Mouse (Mus musculus) bone marrow, adult 2 months (tissue): ENCODE data around the gene Mia. TPM values are rescaled to one million over a fixed set of nuclear protein-coding genes. Genes with fewer than 3 reads are reported as not detected.

Experiments
- H3K27ac ChIP-seq: fragments of 200-500 bp; 2 replicates; pipeline ENCODE4 v1.5.1; 2012; ENCODE audit warnings: low read depth, mild to moderate bottlenecking, control low read depth, inconsistent platforms, low read length; ENCODE audit not compliant: control insufficient read depth, poor library complexity, insufficient read depth
- H3K4me1 ChIP-seq: fragments of 200-500 bp; 2 replicates; pipeline ENCODE4 v1.6.1; 2011; ENCODE audit warnings: low read length; ENCODE audit not compliant: control insufficient read depth, insufficient read depth
- H3K4me3 ChIP-seq: fragments of 200-500 bp; replicated peaks from 2 replicates; pipeline ENCODE3; 2011; ENCODE audit warnings: mild to moderate bottlenecking, low read depth, low read length, control low read depth; ENCODE audit not compliant: control insufficient read depth
- CTCF ChIP-seq: fragments of 200-500 bp; IDR thresholded peaks from 2 replicates; pipeline ENCODE4 v1.5.1; 2011; ENCODE audit warnings: low read length, control low read depth; ENCODE audit not compliant: control insufficient read depth, insufficient read depth
- POLR2A ChIP-seq: fragments of 200-500 bp; IDR thresholded peaks from 2 replicates; pipeline ENCODE4 v1.6.1; 2011; ENCODE audit warnings: low read depth, mild to moderate bottlenecking, control low read depth, low read length, borderline replicate concordance; ENCODE audit not compliant: control insufficient read depth
- WGBS: fragments of 180-500 bp; shearing (Covaris S2); methylation state at CpG from one replicate; pipeline ENCODE4 v1.1.7; 2018; 5-methylcytosine and 5-hydroxymethylcytosine counted together
- polyA plus RNA-seq: library from polyadenylated mRNA; stranded (reverse); fragments of >200 nt; gene quantifications from 2 replicates; pipeline ENCODE4 v1.2.4, GENCODE M21; 2011; ENCODE audit warnings: low replicate concordance; ENCODE audit not compliant: missing spikeins, insufficient read depth, insufficient read length

Gene Mia
- polyA plus RNA-seq, 1 experiment, result not detected

- H3K4me3 ChIP-seq, result no peak overlapping the region
- TF ChIP-seq POLR2A (no peak), CTCF (no peak)
- H3K27ac ChIP-seq, result no peak overlapping the region
- peaks cover 3% of the 10 kb centered on the region; the same call in 1 of the 2 replicates for H3K4me1 ChIP-seq
- 89% methylated on average over 11 of the region's 11 CpGs for WGBS
Measured at GRCm38 (mm10) chr7:27219937-27220336, 39.0 kb upstream of the Mia start.

- TF ChIP-seq CTCF (no peak), POLR2A (no peak)
- no peaks in the 10 kb centered on the region for H3K4me1 ChIP-seq
- H3K27ac ChIP-seq, result no peak overlapping the region
- 78% methylated on average over 7 of the region's 7 CpGs for WGBS
- no peak overlapping the region for H3K4me3 ChIP-seq
Measured at GRCm38 (mm10) chr7:27218586-27218985, 37.6 kb upstream of the Mia start.

DNA sequence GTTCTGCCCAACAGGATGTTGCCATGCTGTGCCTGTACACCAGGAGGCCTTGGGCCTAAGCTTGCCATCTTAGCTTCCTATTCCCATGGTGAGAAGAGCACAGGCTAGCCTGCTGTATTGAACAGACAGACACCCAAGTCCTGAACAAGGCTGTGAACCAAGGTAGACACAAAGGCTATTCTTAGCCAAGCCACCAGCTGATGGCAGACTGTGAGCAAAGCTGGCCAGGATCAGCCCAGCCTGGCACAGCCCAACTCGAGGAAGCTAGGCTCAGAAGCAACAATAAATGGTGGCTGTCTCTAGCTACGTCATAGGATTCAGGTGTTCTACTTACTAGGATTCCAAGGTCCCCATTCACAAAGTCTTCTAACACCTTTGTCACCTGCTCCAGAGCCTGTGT, 31.7 kb upstream of the Mia start:
- no peak for TF ChIP-seq POLR2A
- TF ChIP-seq CTCF, result no peak
- Histone ChIP-seq H3K4me1 (no peaks in the 10 kb centered on the region), H3K27ac (no peak overlapping the region), H3K4me3 (no peak overlapping the region)
- WGBS, result 70% methylated on average over 2 of the region's 2 CpGs

GRCm38 (mm10) chr7:27203730-27204449, 22.9 kb upstream of the Mia start:
- H3K27ac ChIP-seq, result no peak overlapping the region
- H3K4me3 ChIP-seq, result no peak overlapping the region
- no peaks in the 10 kb centered on the region for H3K4me1 ChIP-seq
- TF ChIP-seq CTCF (no peak), POLR2A (no peak)
- WGBS, result 89% methylated on average over 8 of the region's 8 CpGs

DNA sequence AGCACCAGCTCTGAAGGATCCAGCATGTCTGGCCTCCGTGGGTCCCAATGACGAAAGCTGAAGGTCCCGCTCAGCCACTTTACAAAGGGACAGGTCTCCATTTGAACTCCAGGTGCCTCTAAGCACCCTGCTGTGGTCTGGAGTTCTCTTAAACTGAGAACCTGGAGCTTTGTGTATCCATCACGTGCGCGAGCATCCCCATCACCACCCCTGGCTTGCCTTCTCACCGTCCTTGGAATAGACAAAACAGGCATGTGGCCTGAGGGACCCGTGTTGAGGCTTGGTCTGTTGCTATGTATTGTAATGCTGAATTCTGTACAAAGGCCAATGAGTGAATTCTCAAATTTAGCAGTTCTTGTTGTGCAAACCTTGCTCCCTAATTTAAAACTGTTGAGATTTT, 17.8 kb upstream of the Mia start:
- TF ChIP-seq POLR2A (no peak), CTCF (no peak)
- 90% methylated on average over 8 of the region's 8 CpGs for WGBS
- Histone ChIP-seq H3K4me3 (no peak overlapping the region), H3K27ac (no peak overlapping the region), H3K4me1 (peaks cover 3% of the 10 kb centered on the region; the same call in 1 of the 2 replicates)

- no peak overlapping the region for H3K4me3 ChIP-seq
- no peak overlapping the region for H3K27ac ChIP-seq
- TF ChIP-seq CTCF, result no peak
- no peak for TF ChIP-seq POLR2A
- H3K4me1 ChIP-seq, result peaks cover 3% of the 10 kb centered on the region; the same call in 1 of the 2 replicates
Measured at GRCm38 (mm10) chr7:27198355-27198754, 17.4 kb upstream of the Mia start.

DNA sequence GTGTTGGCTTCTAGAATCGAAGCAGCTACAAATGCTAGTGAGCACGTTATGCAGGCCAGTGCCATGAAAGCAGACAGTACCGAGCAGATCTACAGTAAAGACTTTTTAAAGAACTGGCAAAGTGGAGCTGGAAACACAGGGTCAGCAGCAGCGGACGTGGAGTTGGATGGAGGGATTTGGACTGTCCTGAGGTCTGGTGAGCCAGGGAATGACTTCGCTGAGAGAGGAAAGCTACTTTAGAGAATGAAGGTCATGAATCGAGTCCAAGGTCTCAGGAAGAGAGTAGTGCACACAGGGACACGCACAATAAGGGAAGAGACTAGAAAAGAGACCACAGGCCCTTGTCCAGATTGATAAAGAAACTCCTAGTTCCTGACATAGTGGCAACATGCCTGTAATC, 16.7 kb upstream of the Mia start:
- H3K4me3 ChIP-seq, result no peak overlapping the region
- H3K4me1 ChIP-seq, result peaks cover 3% of the 10 kb centered on the region; the same call in 1 of the 2 replicates
- H3K27ac ChIP-seq, result no peak overlapping the region
- 86% methylated on average over 8 of the region's 8 CpGs for WGBS
- TF ChIP-seq POLR2A (no peak), CTCF (no peak)

GRCm38 (mm10) chr7:27197136-27197535, 16.2 kb upstream of the Mia start:
- TF ChIP-seq CTCF (no peak), POLR2A (no peak)
- 73% methylated on average over 3 of the region's 3 CpGs for WGBS
- H3K4me3 ChIP-seq, result no peak overlapping the region
- no peak overlapping the region for H3K27ac ChIP-seq
- peaks cover 3% of the 10 kb centered on the region; the same call in 1 of the 2 replicates for H3K4me1 ChIP-seq
